Mouse (Mus musculus) bone marrow macrophage, adult 2 months (primary cell): Measurements from ENCODE around the gene Agtpbp1.

Source experiments
- CTCF ChIP-seq: IDR thresholded peaks from 2 replicates; pipeline ENCODE4 v1.5.1; 2012; ENCODE audit warnings: low read depth, mild to moderate bottlenecking, low read length, moderate library complexity
- POLR2A ChIP-seq: IDR thresholded peaks from 2 replicates; pipeline ENCODE4 v1.6.1; 2012; ENCODE audit warnings: mild to moderate bottlenecking, low read depth, low read length, borderline replicate concordance

- TF ChIP-seq POLR2A = no peak
- no peak for TF ChIP-seq CTCF
Measured at GRCm38 (mm10) chr13:59547716-59548115, 37.3 kb downstream of the Agtpbp1 start.
